Mouse (Mus musculus): ENCODE measurements around the gene Pde1a. TPM values are rescaled to one million over a fixed set of nuclear protein-coding genes. Genes with fewer than 3 reads are reported as not detected.

The Pde1a gene
- polyA plus RNA-seq, 1 experiment = 6.0 TPM

- WGBS = 71% methylated on average over 3 of the region's 3 CpGs
- Histone ChIP-seq H3K27ac (ENCODE audit: insufficient read depth, low read length) (no peak overlapping the region), H3K4me1 (ENCODE audit: control insufficient read depth, insufficient read depth, low read length) (no peaks in the 10 kb centered on the region), H3K4me3 (replicated peaks; ENCODE audit: insufficient read depth, low read depth, low read length) (no peak overlapping the region), H3K27me3 (ENCODE audit: control insufficient read depth, insufficient read depth, low read length) (no peaks in the 10 kb centered on the region)
- DNase-seq = no peak
- no peak for TF ChIP-seq POLR2A (IDR thresholded peaks at IDR 0.05; ENCODE audit: borderline replicate concordance, insufficient read depth, low read length)
- no peak for TF ChIP-seq CTCF (IDR thresholded peaks at IDR 0.05; ENCODE audit: borderline replicate concordance, insufficient read depth, low read depth, low read length)
These were observed 130.1 kb downstream of the Pde1a start for GRCm38 (mm10) chr2:79999168-79999567.

DNA sequence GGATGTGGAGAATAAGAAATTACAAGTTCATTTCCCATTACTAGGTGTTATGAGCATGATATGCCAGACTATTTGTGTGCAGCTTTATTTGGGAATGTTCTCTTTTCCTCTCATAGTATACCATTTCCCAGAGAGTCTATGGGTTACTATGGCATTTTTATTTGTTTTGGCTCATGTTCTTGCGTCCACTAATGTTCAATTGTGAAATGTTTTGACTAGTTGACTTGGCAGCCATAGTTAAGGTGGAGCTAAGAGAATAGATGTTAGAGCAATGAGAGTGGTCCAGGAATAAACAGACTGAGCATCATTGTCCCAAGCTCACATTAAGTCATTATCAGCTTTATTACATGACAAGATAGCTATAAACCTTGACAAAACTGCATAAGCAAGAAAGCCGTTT, 130.8 kb downstream of the Pde1a start:
- 88% methylated on average over 2 of the region's 2 CpGs for WGBS
- no peak overlapping the region for H3K4me3 ChIP-seq (replicated peaks; ENCODE audit: insufficient read depth, low read depth, low read length)
- H3K4me1 ChIP-seq (ENCODE audit: control insufficient read depth, insufficient read depth, low read length) = no peaks in the 10 kb centered on the region
- TF ChIP-seq POLR2A (IDR thresholded peaks at IDR 0.05; ENCODE audit: borderline replicate concordance, insufficient read depth, low read length) (no peak), CTCF (IDR thresholded peaks at IDR 0.05; ENCODE audit: borderline replicate concordance, insufficient read depth, low read depth, low read length) (no peak)
- no peak for DNase-seq
- H3K27me3 ChIP-seq (ENCODE audit: control insufficient read depth, insufficient read depth, low read length) = no peaks in the 10 kb centered on the region
- no peak overlapping the region for H3K27ac ChIP-seq (ENCODE audit: insufficient read depth, low read length)

DNA sequence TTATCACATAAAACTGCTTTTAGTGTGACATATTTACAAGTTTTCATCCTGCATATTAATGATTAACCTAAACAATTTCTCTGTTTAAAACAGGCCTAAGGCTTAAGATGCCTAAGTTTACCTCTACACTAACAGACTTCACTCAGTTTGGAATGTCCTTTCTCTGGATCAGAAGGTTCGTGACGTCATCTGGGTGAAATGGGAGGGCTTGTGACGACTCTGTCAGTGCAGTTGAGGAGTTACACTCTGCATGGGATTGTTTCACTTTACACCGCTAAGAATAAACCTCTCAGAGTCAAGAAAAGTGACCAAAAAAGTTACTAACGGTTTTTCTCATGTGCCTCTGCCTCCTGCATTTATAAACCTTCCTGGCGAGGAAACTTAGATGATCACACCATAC, 137.6 kb downstream of the Pde1a start:
- Histone ChIP-seq H3K27ac (ENCODE audit: insufficient read depth, low read length) (no peak overlapping the region), H3K4me1 (ENCODE audit: control insufficient read depth, insufficient read depth, low read length) (no peaks in the 10 kb centered on the region), H3K27me3 (ENCODE audit: control insufficient read depth, insufficient read depth, low read length) (no peaks in the 10 kb centered on the region), H3K4me3 (replicated peaks; ENCODE audit: insufficient read depth, low read depth, low read length) (no peak overlapping the region)
- TF ChIP-seq CTCF (IDR thresholded peaks at IDR 0.05; ENCODE audit: borderline replicate concordance, insufficient read depth, low read depth, low read length) = no peak
- TF ChIP-seq POLR2A (IDR thresholded peaks at IDR 0.05; ENCODE audit: borderline replicate concordance, insufficient read depth, low read length) = no peak
- WGBS = 82% methylated on average over 6 of the region's 6 CpGs
- DNase-seq = no peak

DNA sequence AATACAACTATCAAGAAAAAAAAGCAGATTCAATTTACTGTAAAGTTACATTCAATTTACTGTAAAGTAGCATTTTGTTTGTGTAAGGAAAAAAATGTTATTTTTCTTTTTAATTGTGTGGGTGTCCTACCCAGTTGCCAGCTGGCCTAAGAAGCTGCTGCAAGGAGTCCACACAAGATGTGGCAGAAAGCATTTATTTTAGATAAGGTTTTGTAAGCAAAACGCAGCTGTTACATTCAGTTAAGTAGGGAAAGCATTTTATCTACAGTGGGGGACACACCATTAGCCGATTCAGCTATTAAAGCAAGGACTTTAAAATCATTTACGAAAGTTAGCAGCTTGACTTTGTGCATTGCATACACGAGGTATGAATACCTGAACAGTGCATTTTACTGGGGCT, 145.5 kb downstream of the Pde1a start:
- Histone ChIP-seq H3K27ac (ENCODE audit: insufficient read depth, low read length) (no peak overlapping the region), H3K4me3 (replicated peaks; ENCODE audit: insufficient read depth, low read depth, low read length) (no peak overlapping the region), H3K27me3 (ENCODE audit: control insufficient read depth, insufficient read depth, low read length) (no peaks in the 10 kb centered on the region), H3K4me1 (ENCODE audit: control insufficient read depth, insufficient read depth, low read length) (no peaks in the 10 kb centered on the region)
- 78% methylated on average over 4 of the region's 4 CpGs for WGBS
- TF ChIP-seq CTCF (IDR thresholded peaks at IDR 0.05; ENCODE audit: borderline replicate concordance, insufficient read depth, low read depth, low read length) (no peak), POLR2A (IDR thresholded peaks at IDR 0.05; ENCODE audit: borderline replicate concordance, insufficient read depth, low read length) (no peak)
- no peak for DNase-seq

GRCm38 (mm10) chr2:79983222-79983632, 146.0 kb downstream of the Pde1a start:
- TF ChIP-seq CTCF (IDR thresholded peaks at IDR 0.05; ENCODE audit: borderline replicate concordance, insufficient read depth, low read depth, low read length) (no peak), POLR2A (IDR thresholded peaks at IDR 0.05; ENCODE audit: borderline replicate concordance, insufficient read depth, low read length) (no peak)
- Histone ChIP-seq H3K27ac (ENCODE audit: insufficient read depth, low read length) (no peak overlapping the region), H3K4me3 (replicated peaks; ENCODE audit: insufficient read depth, low read depth, low read length) (no peak overlapping the region), H3K4me1 (ENCODE audit: control insufficient read depth, insufficient read depth, low read length) (no peaks in the 10 kb centered on the region), H3K27me3 (ENCODE audit: control insufficient read depth, insufficient read depth, low read length) (no peaks in the 10 kb centered on the region)
- whole genome bisulfite sequencing = 9% methylated on average over 9 of the region's 9 CpGs
- DNase-seq = no peak

DNA sequence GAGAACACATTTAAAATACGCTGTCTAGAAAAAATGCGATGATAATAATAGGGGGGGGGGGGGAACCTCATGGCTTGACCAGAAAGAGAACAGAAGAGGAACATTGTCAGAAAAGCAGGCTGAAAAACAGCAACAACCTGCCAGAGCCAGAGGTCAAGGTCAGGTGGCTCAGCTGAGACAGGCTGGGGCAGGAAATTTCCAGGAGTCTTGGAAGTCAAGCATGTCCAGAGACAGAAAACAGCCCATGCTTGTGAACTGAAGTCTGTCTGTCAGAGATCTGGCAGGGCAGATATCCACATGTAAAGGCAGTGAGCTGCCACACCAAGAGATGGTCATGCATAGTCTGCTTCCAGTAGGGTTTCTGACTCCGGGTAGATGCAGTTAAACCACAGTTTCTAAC, 147.5 kb downstream of the Pde1a start:
- H3K27ac ChIP-seq (ENCODE audit: insufficient read depth, low read length) = no peak overlapping the region
- H3K27me3 ChIP-seq (ENCODE audit: control insufficient read depth, insufficient read depth, low read length) = no peaks in the 10 kb centered on the region
- TF ChIP-seq CTCF (IDR thresholded peaks at IDR 0.05; ENCODE audit: borderline replicate concordance, insufficient read depth, low read depth, low read length) (no peak), POLR2A (IDR thresholded peaks at IDR 0.05; ENCODE audit: borderline replicate concordance, insufficient read depth, low read length) (no peak)
- H3K4me1 ChIP-seq (ENCODE audit: control insufficient read depth, insufficient read depth, low read length) = no peaks in the 10 kb centered on the region
- no peak overlapping the region for H3K4me3 ChIP-seq (replicated peaks; ENCODE audit: insufficient read depth, low read depth, low read length)
- 96% methylated on average over 3 of the region's 3 CpGs for WGBS
- no peak for DNase-seq

GRCm38 (mm10) chr2:79978992-79979391, 150.3 kb downstream of the Pde1a start:
- no peak for DNase-seq
- Histone ChIP-seq H3K27me3 (ENCODE audit: control insufficient read depth, insufficient read depth, low read length) (no peaks in the 10 kb centered on the region), H3K4me1 (ENCODE audit: control insufficient read depth, insufficient read depth, low read length) (no peaks in the 10 kb centered on the region), H3K27ac (ENCODE audit: insufficient read depth, low read length) (no peak overlapping the region), H3K4me3 (replicated peaks; ENCODE audit: insufficient read depth, low read depth, low read length) (no peak overlapping the region)
- TF ChIP-seq POLR2A (IDR thresholded peaks at IDR 0.05; ENCODE audit: borderline replicate concordance, insufficient read depth, low read length) (no peak), CTCF (IDR thresholded peaks at IDR 0.05; ENCODE audit: borderline replicate concordance, insufficient read depth, low read depth, low read length) (no peak)
- 90% methylated on average over 1 of the region's 1 CpGs for WGBS

DNA sequence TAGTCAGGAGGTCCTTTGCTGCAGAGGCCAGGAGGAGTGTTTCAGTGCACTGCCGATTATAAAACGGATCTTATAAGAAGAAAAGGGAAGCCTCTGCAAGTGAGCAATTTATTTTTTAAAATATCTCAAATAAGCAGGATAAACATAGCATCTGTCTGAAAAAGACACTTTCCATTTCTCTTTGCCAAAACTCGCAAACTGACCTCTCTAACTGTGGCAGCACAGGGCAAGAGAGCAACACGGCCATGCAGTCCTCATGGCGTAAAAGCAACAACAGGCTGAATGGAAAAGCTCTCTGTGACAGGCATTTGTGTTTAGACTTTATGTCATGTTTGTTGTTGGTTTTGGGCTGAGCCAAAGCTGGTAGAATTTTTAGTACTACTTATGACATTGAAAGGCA, 152.0 kb downstream of the Pde1a start:
- Histone ChIP-seq H3K4me1 (ENCODE audit: control insufficient read depth, insufficient read depth, low read length) (no peaks in the 10 kb centered on the region), H3K4me3 (replicated peaks; ENCODE audit: insufficient read depth, low read depth, low read length) (no peak overlapping the region), H3K27me3 (ENCODE audit: control insufficient read depth, insufficient read depth, low read length) (no peaks in the 10 kb centered on the region), H3K27ac (ENCODE audit: insufficient read depth, low read length) (no peak overlapping the region)
- WGBS = 54% methylated on average over 5 of the region's 5 CpGs
- no peak for DNase-seq
- TF ChIP-seq POLR2A (IDR thresholded peaks at IDR 0.05; ENCODE audit: borderline replicate concordance, insufficient read depth, low read length) (no peak), CTCF (IDR thresholded peaks at IDR 0.05; ENCODE audit: borderline replicate concordance, insufficient read depth, low read depth, low read length) (no peak)

All from cerebellum, adult 2 months (tissue).